Mouse (Mus musculus): ENCODE measurements around the gene Pmepa1.

The Pmepa1 gene

DNA sequence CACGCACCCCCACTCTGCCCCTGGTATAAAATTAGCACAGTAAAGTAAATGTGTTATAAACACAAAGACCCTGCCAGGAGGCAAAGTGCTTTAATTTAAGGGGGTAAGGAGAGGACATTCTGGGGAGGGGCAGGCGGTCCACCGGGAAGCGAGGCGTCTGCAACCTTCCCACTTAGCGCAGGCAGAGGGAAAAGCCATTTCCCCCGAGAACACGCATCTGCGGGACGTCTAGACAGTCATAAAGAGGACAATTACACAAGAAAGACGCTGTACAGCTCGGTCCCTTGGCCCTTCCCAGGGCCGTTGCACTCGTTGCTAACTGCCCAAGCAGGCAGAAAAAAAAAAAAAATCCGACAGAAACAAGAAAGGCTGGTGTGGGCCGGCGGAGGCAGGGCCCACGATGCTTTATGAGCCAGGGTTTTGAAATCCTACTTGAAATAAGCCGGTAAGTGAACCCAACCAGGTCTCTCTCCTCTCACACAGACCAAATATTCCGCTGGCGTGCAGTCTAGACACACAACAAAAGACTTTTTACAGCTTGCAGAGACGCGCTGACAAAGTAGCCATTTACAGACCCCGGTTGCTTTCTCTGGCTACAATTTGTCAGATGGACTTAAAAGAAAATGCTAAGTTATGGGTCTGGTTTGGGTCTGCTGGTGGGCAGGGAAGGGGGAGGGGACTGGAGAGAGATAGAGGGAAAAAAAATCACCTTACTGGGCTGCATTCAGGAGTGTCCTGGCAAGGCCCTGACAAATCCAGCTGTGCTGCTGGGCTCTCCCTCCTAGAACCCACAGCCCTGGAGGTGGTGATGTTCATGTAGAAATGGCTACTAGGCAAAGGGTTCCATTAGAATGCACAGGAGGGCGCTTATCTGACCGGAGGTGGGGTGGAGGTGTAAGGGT is 22.3 kb downstream of the Pmepa1 start:
- no peak for ATAC-seq (ENCODE audit: low TSS enrichment)

DNA sequence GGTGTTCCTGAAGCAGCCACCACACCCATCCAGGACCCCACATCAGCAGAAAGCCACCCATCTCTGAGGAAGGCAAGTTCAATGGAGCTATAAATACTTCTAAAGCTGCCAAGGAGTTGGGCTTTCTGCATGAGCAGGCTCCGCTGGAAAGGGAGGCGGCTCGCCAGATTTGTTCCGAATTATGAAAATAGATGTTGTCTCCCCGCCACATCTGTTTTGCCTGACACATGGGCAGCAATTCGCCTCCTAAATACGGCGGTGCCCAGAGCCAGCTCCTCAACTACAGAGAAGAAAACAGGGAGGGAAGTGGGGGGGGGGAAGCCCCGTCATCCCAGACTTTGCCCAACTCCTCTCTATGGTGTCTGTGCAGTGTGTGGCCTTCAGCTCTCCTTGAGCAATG is 24.7 kb downstream of the Pmepa1 start:
- ATAC-seq (ENCODE audit: low TSS enrichment), result peak; percentile 35

DNA sequence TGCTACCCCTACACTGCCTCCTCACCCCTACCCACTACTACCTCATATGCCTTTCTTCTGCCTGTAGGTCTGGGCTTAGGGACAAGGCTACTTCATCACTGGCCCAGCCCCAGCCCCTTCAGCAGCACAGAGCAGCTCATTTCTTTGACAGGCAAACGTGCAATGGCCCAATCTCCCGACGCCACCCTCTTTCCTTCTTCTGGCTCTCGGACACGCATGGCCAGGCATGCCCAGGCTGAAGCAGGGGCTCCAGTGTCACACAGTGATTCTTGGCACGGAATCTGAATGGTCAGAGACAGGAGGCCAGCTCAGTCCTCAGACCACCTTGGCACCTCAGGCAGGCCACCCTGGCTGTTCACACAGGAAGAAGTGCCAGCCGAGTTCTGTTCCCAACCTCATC is 25.2 kb downstream of the Pmepa1 start:
- ATAC-seq (ENCODE audit: low TSS enrichment), result no peak

DNA sequence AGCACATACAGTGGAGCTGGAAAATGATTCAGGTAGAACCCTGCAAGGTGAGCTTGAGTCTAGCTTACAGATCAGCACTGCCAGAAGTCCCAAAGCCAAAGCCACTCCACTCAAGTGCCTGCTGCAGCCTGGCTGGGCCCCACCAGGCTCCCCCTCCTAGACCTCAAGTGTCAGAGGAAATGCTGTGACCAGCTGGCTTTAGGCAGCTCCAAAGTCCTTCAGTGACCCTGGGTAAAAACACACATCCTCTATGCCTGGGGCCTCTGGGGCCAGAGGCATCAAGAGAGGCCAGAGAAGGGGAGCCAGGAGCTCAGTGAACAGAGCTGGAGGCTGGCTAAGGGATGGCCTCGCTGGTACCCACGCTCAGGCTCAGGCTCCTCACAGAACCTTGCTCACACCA is 25.9 kb downstream of the Pmepa1 start:
- ATAC-seq (ENCODE audit: low TSS enrichment), result no peak

DNA sequence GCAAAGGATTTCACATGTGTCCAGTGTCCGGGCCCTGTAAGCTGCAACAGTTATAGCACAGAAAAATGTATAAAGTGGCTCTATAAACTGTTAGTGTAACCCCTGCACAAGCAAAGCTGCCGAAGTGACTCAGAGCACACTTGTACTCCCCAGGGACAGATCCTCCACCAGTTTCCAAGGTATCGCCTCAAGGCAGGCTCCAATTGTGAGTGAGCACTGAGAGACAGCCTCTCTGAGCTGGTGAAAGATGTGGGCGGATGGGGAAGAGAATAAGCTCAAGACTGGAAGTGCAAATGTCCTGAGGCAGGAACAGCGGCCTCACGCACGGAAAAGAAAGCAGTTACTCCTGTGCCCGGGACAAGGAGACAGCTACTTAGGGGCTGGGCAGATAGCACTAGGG is 26.4 kb downstream of the Pmepa1 start:
- peak; percentile 15; the same call in 1 of the 2 replicates for ATAC-seq (ENCODE audit: low TSS enrichment)

DNA sequence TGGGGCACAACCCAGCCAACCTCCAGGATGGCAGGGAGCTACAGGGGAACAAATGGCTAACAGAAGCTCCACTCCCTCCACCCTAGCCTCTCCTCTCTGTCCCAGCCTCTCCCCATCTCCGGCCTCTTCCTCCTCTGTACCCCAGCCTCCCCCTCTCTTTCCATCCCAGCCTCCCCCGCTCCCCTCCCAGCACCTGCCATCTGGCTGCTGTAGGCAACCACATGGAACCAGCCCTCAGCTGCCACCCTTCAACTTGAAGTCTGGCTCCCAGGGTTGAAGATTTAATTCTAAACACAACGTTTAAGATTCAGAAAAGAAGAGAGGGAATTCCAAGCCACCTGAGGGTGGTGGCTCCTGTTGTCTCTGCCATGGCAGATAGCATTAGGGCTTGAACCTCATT is 26.9 kb downstream of the Pmepa1 start:
- peak; percentile 45 for ATAC-seq (ENCODE audit: low TSS enrichment)

DNA sequence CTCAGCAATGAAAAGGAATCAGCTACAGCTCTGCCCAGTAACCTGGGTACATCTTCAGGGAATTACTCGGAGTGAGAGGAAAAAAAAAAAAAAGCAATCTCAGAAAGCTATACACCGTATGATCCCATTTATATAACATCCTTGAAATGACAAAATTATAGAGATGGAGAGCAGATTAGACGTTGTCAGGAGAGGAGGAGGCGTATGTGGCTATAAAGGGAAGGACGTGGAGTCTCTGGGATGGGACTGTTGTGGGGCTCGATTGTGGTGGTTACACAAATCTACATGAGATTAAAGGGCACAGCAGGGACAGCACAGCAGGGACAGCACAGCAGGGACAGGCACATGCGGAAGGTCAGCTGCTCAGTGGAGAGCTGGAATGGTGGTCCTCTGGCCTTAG is 27.5 kb downstream of the Pmepa1 start:
- peak; percentile 51 for ATAC-seq (ENCODE audit: low TSS enrichment)

DNA sequence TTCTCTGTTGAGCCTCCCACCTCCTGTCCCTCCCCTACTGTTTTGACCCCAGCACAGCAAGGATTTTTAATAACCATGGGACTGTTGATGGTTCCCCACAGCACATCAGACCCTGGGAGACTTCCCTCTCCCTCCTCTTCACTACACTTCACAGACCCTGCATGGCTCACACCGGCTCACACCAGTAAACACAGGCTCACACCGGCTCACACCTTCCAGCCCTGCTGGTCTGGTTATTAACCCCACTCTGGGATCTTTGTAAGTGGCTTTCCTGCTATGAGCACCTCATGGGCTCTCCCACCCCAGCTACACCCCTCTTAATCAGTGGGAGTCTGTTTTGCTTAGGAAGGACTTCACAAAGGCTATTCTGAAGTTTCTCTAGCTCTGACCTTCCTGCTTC is 28.4 kb downstream of the Pmepa1 start:
- no peak for ATAC-seq (ENCODE audit: low TSS enrichment)

DNA sequence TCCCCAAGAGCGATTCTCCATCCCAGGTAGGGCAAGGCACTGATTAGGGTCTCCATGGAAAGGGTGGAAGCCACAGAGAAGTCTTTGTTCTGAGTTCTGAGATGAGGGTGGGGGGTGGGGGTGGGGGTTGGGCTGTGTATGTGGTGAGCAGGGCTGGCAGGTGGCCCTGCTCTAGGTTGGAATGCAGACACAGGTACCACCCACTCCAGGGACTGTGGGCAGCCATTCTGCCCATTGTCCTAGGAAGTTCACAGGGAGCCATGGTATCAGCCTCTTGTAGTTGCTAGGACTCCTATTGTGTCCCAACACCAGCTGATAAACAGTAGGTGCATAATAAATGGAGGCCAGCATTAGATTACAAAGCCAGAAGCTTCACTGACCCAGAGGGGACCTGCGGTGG is 29.1 kb downstream of the Pmepa1 start:
- ATAC-seq (ENCODE audit: low TSS enrichment), result no peak

DNA sequence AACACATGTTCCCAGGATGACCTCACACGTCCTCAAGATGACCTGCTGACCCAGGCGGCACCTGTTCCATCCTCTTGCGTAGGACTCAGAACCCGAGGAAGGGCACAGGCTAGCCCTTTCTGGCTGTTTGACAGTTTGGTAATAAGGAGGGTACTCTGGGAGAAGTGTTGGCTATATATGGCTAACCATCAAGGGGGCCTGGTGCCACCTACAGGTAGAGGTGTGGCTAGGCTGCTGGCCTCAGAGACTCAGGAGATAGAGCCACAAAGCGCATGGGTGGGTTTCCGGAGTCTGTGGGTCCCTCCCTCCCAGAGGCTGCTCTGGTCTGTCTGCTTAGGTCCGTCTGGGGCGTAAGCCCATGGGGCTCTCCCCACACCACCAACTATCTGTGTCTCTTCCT is 29.6 kb downstream of the Pmepa1 start:
- ATAC-seq (ENCODE audit: low TSS enrichment), result no peak

DNA sequence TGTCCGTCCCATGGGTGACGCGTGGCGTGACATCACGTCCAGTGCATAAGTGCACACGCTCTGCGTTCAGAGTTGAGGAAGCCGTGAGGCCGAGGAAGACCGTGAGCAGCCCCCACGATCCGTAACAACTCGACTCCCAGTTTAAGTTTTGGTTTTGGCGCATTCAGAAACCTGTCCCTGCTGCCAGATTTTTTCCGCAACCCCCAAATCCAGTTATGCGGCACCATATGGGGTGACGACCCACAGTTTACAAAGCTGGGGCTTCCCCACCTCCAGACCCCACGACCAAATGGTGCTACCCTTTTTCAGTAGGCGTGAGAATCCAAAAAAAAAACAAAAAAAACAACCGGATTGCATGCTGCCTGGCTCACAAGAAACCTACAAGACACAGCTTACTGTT is 31.1 kb downstream of the Pmepa1 start:
- ATAC-seq (ENCODE audit: low TSS enrichment), result peak; percentile 20; the same call in 1 of the 2 replicates

DNA sequence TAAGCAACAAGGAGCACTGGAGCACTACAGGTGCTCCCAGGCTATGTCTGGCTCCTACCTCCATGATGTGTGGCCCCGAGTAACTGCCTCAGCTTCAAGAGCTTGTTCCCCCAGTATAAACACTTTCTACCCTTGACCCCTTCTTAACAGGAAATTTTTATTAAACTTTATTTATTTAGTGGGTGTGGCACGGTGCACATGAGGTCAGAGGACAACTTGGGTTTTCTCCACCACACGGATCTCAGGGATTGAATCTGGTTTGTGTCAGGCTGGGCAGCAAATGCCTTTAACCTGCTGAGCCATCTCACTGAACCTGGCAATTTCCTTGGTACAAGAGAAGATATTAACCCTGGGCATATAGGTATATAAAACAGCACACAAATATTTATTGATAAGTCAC is 32.2 kb downstream of the Pmepa1 start:
- ATAC-seq (ENCODE audit: low TSS enrichment), result no peak

DNA sequence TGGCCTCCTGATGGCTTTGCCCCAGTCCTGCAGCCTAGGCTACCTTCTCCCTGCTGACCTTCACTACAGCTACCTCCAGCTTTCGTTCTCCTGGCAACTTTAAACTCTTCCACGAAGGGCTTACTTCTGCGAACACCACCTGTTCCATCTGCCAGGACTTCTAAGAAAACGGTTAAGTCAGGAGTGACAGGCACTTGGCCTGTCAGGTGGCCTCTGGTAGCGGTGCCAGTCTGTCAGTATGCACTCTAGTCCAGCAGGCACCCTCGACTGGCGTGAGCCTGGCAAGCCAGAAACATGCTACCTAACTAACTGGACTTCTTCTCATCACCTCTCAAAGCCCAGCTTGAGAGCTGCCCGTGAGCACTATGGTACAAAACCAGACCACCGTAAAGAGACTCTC is 32.7 kb downstream of the Pmepa1 start:
- ATAC-seq (ENCODE audit: low TSS enrichment), result no peak

DNA sequence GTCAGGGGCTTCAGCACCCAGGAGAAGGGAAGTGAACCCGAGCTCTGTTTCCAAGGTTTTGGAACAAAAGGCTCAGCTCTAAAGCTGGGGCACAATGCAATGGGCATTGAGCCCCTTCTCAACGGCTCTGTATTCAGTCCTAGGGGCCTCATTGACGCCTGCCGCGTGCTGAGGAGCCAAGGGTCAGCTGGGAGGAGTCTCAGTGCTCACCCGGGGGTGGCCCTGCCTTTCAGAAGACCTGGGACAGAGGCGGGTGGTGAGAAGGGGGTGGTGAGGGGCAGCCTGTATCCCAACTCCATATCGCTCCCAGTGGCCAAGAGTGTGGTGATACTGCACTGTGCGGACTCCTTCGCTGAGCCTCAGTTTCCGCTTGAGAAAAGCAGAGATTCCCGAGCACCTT is 33.5 kb downstream of the Pmepa1 start:
- no peak for ATAC-seq (ENCODE audit: low TSS enrichment)

DNA sequence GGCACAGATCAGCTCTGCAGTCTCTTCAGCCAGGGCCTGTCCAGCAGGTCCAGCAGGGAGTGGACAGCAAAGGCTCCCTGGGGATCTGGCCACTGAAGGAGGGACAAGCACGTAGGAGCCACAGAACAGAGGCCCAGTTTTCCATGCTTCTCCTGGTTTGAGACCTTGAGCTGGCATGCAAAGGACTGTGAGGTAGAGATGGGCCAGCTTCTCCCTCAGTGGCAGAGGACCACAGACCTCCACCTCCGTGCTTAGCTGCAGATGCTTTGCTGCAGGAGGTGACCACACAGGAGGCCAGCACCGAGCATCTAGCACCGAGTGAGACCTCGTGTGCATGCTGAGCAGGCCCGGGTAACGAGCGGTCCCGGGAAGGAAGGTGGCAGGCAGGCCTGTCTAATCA is 35.6 kb downstream of the Pmepa1 start:
- no peak for ATAC-seq (ENCODE audit: low TSS enrichment)

DNA sequence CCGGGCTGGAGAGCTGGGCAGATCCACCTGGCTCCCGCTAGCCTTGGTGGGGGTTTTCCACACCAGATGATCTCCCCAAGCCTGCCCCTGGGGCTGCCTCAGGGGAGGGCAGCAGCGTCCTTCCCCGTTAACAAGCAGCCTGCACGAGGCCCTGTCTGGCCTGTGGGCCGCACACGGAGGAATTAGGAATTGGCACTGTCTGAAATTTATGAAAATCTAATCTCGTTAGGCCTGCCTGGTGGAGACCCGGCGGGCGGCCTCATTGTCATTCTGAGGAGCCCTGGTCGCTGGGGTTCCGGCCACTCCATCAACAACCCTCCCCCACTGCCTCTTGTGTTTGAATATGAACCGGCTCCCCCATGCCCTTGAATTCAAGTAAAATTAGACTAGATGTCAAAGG is 37.8 kb downstream of the Pmepa1 start:
- no peak for ATAC-seq (ENCODE audit: low TSS enrichment)

DNA sequence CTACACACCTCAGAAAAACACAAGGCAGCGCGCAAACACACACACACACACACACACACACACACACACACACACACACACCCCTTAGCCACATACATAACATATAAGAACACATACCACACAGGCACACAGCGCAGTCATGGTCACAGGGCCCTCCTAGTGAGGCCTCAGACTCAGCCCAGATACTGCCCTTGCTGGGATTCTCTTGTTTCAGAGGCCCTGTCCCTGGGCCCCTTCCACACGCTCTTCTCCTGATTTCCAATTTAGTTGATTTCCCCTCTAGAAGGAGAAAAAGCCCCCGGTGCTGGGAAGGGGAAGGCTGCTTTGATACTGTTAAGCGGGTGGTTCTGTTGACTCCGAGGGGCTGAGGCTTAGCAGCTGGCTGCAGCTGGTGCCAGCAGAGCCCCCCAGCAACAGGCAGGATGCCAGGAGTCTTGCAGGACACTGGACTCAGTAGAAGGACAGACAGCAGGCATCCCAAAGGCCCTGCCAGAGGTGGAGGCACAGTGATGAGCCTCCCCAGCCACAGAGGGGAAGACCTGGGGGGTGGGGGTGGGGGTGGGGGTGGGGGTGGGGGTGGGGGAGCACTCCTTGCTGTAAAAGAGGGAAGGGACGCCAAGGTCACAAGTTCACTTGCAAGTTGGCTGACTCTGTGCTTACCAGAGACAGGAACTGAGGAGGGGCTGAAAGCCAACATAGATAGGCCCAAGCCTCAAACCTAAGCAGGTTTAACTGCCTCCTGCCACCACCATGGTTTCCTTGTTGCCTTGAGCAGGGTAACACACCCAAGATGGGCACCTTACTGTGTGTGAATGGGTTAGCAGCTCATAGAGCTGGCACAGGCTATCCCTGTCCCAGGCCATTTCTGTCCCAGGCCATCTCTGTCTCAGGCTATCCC is 40.6 kb downstream of the Pmepa1 start:
- no peak for ATAC-seq (ENCODE audit: low TSS enrichment)

DNA sequence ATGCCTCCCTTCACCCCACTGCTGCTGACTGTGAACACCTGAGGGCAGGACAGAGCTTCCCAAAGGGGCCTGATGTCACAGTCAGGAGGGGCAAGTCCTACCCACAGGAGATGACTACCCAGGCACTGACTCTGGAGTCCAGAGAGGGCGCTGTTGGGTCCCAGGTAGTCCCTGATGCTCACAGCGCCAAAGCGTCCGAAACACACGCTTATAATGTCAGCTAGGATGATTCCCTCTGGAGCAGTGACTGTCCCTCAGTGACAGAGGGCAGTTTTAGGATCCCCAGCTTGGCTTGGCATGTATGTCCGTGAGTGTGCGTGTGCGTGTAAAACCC is 43.6 kb downstream of the Pmepa1 start:
- ATAC-seq (ENCODE audit: low TSS enrichment), result no peak; the same call in 1 of the 2 replicates

DNA sequence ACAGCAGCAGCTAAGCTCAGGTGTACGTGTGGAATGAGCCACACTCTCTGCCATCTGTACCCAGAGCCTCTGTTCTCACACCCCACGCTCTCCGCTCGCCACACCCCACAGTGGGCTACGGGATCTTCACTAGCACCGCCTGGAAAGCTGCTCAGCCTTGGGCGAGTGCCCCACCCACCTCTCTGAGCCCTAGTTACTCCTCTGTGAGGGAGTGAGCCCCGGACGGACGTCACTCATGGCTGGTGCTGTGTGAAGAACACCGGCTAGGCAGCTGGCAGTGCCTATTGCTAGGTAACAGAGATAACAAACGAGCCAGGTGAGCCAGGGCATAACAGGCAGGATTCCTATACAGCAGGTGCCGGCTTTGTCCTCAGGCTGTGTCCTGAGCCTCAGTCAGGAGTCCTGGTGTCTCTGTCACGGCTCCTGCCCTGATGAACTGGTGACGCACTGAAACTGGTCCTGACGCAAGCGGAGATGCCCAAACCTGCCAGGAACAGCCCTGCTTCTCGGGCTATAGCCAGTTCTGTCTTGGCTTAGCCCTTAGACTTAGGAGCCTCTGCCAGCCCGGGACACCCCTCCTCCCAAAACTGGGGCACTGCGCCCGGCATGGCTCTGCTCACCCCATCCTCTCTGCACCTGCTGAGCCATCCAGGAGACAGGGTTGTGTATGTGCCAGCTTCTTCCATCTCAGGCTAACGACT is 44.1 kb downstream of the Pmepa1 start:
- ATAC-seq (ENCODE audit: low TSS enrichment), result peak; percentile 76

DNA sequence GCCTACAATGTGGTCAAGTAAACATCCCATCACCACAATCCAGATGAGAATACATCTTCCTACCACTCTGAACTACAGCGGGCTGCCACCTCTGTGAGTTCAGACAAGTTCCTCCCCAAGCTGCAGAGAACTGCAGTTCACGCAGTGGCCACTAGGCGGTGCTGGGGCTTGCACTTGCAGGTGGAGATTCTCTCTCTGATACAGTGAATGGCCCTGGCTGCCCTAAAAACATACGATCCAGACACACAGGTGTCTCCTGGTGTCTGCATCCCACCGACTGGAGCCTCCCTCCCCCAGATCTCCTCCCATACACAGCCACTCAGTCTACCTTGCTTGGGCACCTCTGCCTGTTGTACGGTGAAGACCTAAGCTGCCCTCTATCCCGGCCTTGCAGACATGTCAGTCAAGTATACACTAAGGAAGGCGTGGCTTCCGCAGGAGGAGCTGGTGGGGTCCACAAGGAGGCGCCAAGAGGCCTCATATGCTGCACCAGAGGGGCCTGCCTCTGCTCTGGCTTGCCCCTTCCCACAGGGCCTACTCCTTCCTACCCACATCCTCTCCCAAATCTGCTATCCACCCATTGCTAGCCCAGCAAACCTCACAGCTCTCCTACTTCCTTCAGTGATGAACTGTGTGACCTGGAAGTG is 46.6 kb downstream of the Pmepa1 start:
- ATAC-seq (ENCODE audit: low TSS enrichment), result peak; percentile 41

DNA sequence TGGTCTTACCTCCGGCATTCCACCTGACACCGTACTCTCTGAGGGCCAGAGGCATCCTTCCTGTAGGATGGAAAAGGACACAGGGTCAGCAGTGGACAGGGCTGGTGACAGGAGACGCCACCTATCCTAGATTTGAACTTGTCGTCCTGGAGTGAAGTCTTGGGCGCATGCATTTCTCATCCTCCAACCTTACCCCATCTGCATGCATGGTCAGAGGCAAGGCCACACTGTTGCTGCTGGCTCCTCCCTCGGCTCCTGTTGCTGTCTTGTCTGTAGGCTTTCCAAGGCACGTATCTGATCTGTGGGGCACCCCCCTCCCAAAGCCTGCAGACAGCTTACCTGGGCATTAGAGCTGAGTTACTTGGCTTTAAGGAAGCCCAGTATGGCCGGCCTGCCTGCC is 47.8 kb downstream of the Pmepa1 start:
- ATAC-seq (ENCODE audit: low TSS enrichment), result no peak

DNA sequence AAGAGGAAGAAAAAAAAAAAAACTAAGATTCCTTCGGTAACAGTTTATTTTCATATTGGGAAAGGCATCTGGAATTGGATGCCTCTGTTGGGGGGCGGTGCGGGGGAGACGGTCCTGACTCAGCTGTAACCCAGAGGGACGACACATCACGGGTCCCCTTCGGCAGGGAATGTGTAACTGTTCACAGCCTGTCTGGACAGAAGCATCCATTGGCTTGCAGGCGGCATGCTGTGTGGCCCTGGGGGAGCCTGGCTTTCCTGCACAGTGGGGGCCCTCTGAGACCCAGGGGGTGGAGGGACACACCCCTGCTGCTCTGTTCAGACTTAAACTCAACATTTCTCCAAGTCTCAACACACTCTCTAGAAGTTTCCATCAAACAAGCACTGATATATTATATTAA is 49.5 kb downstream of the Pmepa1 start:
- no peak for ATAC-seq (ENCODE audit: low TSS enrichment)

All from frontal cortex, adult (tissue).